Mouse (Mus musculus): Measurements from ENCODE around the gene Myl12a. TPM values are rescaled to one million over a fixed set of nuclear protein-coding genes. Genes with fewer than 3 reads are reported as not detected.
A peak's percentile ranks its signal among the peaks of the same experiment; 100 is the strongest.

Gene Myl12a
- polyA plus RNA-seq, 1 experiment = 296 TPM

- peaks cover 43% of the 10 kb centered on the region for H3K4me1 ChIP-seq (ENCODE audit: control insufficient read depth, insufficient read depth, low read length)
- TF ChIP-seq POLR2A (IDR thresholded peaks at IDR 0.05; ENCODE audit: borderline replicate concordance, extremely low read depth, low read depth, low read length) (no peak), CTCF (IDR thresholded peaks at IDR 0.05; ENCODE audit: insufficient read depth, low read length) (no peak)
- 7% methylated on average over 3 of the region's 3 CpGs for WGBS
- no peak for DNase-seq
- no peak overlapping the region for H3K4me3 ChIP-seq (replicated peaks; ENCODE audit: extremely low read depth, low read depth, low read length)
These were observed 9.3 kb downstream of the Myl12a start for GRCm38 (mm10) chr17:70993385-70993807.

- Histone ChIP-seq H3K4me3 (replicated peaks; ENCODE audit: extremely low read depth, low read depth, low read length) (no peak overlapping the region), H3K4me1 (ENCODE audit: control insufficient read depth, insufficient read depth, low read length) (peaks cover 43% of the 10 kb centered on the region)
- DNase-seq = no peak
- no peak for TF ChIP-seq CTCF (IDR thresholded peaks at IDR 0.05; ENCODE audit: insufficient read depth, low read length)
- TF ChIP-seq POLR2A (IDR thresholded peaks at IDR 0.05; ENCODE audit: borderline replicate concordance, extremely low read depth, low read depth, low read length) = no peak
- whole genome bisulfite sequencing = 47% methylated on average over 9 of the region's 9 CpGs
These were observed 10.0 kb downstream of the Myl12a start for GRCm38 (mm10) chr17:70992662-70993061.

- Histone ChIP-seq H3K4me3 (replicated peaks; ENCODE audit: extremely low read depth, low read depth, low read length) (no peak overlapping the region), H3K4me1 (ENCODE audit: control insufficient read depth, insufficient read depth, low read length) (peaks cover 47% of the 10 kb centered on the region)
- no peak for DNase-seq
- 63% methylated on average over 16 of the region's 16 CpGs for WGBS
- TF ChIP-seq CTCF (IDR thresholded peaks at IDR 0.05; ENCODE audit: insufficient read depth, low read length) (0 out of 2 replicates have a peak, but pooled peaks have one; percentile 5), POLR2A (IDR thresholded peaks at IDR 0.05; ENCODE audit: borderline replicate concordance, extremely low read depth, low read depth, low read length) (no peak)
These were observed 10.7 kb downstream of the Myl12a start for GRCm38 (mm10) chr17:70991706-70992625.

GRCm38 (mm10) chr17:70990403-70991303, 12.0 kb downstream of the Myl12a start:
- TF ChIP-seq CTCF (IDR thresholded peaks at IDR 0.05; ENCODE audit: insufficient read depth, low read length) = no peak
- TF ChIP-seq POLR2A (IDR thresholded peaks at IDR 0.05; ENCODE audit: borderline replicate concordance, extremely low read depth, low read depth, low read length) = peak; percentile 92
- WGBS = under 1% methylated on average over 70 of the region's 70 CpGs
- Histone ChIP-seq H3K4me3 (replicated peaks; ENCODE audit: extremely low read depth, low read depth, low read length) (peak overlapping the region; percentile 99), H3K4me1 (ENCODE audit: control insufficient read depth, insufficient read depth, low read length) (peaks cover 48% of the 10 kb centered on the region)
- peak; percentile 91 for DNase-seq

- WGBS = under 1% methylated on average over 24 of the region's 24 CpGs
- Histone ChIP-seq H3K4me1 (ENCODE audit: control insufficient read depth, insufficient read depth, low read length) (peaks cover 51% of the 10 kb centered on the region), H3K4me3 (replicated peaks; ENCODE audit: extremely low read depth, low read depth, low read length) (peak overlapping the region; percentile 99)
- DNase-seq = no peak
- TF ChIP-seq CTCF (IDR thresholded peaks at IDR 0.05; ENCODE audit: insufficient read depth, low read length) (no peak), POLR2A (IDR thresholded peaks at IDR 0.05; ENCODE audit: borderline replicate concordance, extremely low read depth, low read depth, low read length) (no peak)
These were observed 12.7 kb downstream of the Myl12a start for GRCm38 (mm10) chr17:70989991-70990390.

GRCm38 (mm10) chr17:70989430-70989829, 13.2 kb downstream of the Myl12a start:
- Histone ChIP-seq H3K4me3 (replicated peaks; ENCODE audit: extremely low read depth, low read depth, low read length) (peak overlapping the region; percentile 99), H3K4me1 (ENCODE audit: control insufficient read depth, insufficient read depth, low read length) (peaks cover 48% of the 10 kb centered on the region)
- TF ChIP-seq CTCF (IDR thresholded peaks at IDR 0.05; ENCODE audit: insufficient read depth, low read length) (no peak), POLR2A (IDR thresholded peaks at IDR 0.05; ENCODE audit: borderline replicate concordance, extremely low read depth, low read depth, low read length) (no peak)
- no peak for DNase-seq
- 6% methylated on average over 8 of the region's 8 CpGs for WGBS

- Histone ChIP-seq H3K4me1 (ENCODE audit: control insufficient read depth, insufficient read depth, low read length) (peaks cover 44% of the 10 kb centered on the region), H3K4me3 (replicated peaks; ENCODE audit: extremely low read depth, low read depth, low read length) (peak overlapping the region; percentile 47)
- 47% methylated on average over 12 of the region's 12 CpGs for WGBS
- no peak for DNase-seq
- TF ChIP-seq POLR2A (IDR thresholded peaks at IDR 0.05; ENCODE audit: borderline replicate concordance, extremely low read depth, low read depth, low read length) = no peak
- TF ChIP-seq CTCF (IDR thresholded peaks at IDR 0.05; ENCODE audit: insufficient read depth, low read length) = no peak
These were observed 14.3 kb downstream of the Myl12a start for GRCm38 (mm10) chr17:70988337-70988767.

GRCm38 (mm10) chr17:70986831-70987660, 15.6 kb downstream of the Myl12a start:
- DNase-seq = no peak
- 47% methylated on average over 15 of the region's 15 CpGs for WGBS
- no peak overlapping the region for H3K4me3 ChIP-seq (replicated peaks; ENCODE audit: extremely low read depth, low read depth, low read length)
- peaks cover 35% of the 10 kb centered on the region for H3K4me1 ChIP-seq (ENCODE audit: control insufficient read depth, insufficient read depth, low read length)
- no peak for TF ChIP-seq CTCF (IDR thresholded peaks at IDR 0.05; ENCODE audit: insufficient read depth, low read length)
- no peak for TF ChIP-seq POLR2A (IDR thresholded peaks at IDR 0.05; ENCODE audit: borderline replicate concordance, extremely low read depth, low read depth, low read length)
